Mouse (Mus musculus) inflammation-experienced regulatory T-cells, adult 16 weeks (primary cell): Measurements from ENCODE around the gene Rasl11b. TPM values are rescaled to one million over a fixed set of nuclear protein-coding genes. Genes with fewer than 3 reads are reported as not detected.

Experiments used
- polyA plus RNA-seq: library from polyadenylated mRNA; unstranded; fragments of 100-300 nt; shearing (Covaris generic); gene quantifications from one replicate; pipeline ENCODE4 v1.2.1, GENCODE M21; 2017

Gene Rasl11b
- polyA plus RNA-seq, result 10.7 TPM

GRCm38 (mm10) chr5:74194841-74195613 is at the start of gene Rasl11b:
Rasl11b (plus strand) TSS chr5:74195286.

Other genes starting within 250 kb of the Rasl11b start
- gene Usp46, start 126.9 kb upstream of the Rasl11b start, polyA plus RNA-seq, result 11.2 TPM